Mouse (Mus musculus): Measurements from ENCODE around the gene Il20. TPM values are rescaled to one million over a fixed set of nuclear protein-coding genes. Genes with fewer than 3 reads are reported as not detected.

Gene Il20
- not detected in 2 replicates for polyA plus RNA-seq (2012; ENCODE audit: low replicate concordance)

DNA sequence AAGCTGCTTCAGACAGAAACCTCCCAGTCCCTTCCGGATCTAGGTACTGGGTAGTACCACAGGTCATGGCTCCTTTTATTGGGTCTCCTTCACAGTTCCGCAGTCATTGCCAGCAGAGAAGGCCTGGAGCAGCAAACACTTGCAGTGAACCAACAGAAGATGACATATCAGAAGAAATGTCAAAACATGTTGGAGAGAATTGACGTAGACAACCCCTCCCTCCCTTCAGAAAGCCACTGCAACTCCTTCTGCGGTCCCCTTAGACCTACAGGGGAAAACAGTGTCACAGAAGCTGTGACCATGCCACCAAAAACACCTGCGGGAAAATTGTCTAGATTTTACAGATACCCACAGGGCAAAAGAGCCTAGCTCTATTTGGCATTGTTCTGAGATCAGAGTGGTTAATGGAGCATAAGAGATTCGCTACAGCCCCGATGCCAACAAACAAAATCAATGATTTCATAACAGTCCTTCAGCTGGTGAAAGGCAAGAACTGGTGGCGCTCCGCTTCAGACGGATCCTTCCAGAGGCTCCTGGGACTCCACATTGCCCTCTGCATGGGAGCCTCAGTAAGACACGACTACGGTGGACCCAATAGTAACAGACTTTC lies at the start of gene Il20:
Gene Il20 (minus strand): TSS at position 51 of the 610 bp plus-strand sequence.

DNA sequence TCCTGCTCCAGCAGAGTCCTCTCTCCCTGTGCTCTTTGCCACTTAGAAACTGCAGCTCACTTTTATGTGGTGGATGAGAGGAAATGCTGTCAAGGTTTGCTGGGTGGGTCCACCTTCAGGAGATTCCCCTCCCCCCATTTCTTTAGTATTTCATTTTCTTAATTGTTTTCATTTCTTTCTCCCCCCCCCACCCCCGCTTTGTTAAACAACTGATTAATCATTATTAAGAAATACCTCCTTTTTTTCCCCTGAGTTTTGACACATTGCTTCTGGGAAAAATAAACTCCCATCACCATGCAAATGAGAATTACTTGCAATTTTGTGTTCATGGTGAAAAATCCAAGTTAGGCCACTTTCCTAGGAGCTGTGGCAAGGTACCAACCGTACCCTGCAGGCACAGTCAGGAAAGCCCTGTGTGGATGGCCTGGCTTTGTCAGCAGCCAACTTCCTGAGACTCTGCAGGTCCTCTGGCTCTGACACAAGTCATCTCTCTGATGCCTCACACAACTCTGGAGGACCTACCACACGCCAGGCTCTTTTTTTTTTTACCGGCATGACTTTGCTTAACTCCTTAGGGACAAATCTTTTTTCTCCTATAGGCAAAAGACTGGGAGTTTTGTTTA lies 28.9 kb upstream of the Il20 start, which contains the start of gene Il19:
Gene Il19 (minus strand): TSS at position 51 of the 623 bp plus-strand sequence.

GRCm38 (mm10) chr1:130887354-130887753 lies 23.9 kb downstream of the Il20 start, which contains the start of gene Il24:
Gene Il24, minus strand, starts transcription at chr1:130887454.

GRCm38 (mm10) chr1:130865541-130866221 lies 45.6 kb downstream of the Il20 start, which contains the start of gene Fcmr:
Gene Fcmr, plus strand, starts transcription at chr1:130865669.

Other genes with a start within 250 kb of the Il20 start
- not detected in 2 replicates for gene C4bp, start 249.8 kb downstream of the Il20 start, polyA plus RNA-seq (2012; ENCODE audit: low replicate concordance)
- not detected in 2 replicates for gene Gm29427, start 195.7 kb downstream of the Il20 start, polyA plus RNA-seq (2012; ENCODE audit: low replicate concordance)
- 1.7 and 3.7 TPM in 2 replicates for gene Yod1, start 194.1 kb downstream of the Il20 start, polyA plus RNA-seq (2012; ENCODE audit: low replicate concordance)
- 1.3 and 6.7 TPM in 2 replicates for gene Pfkfb2, start 182.2 kb downstream of the Il20 start, polyA plus RNA-seq (2012; ENCODE audit: low replicate concordance)
- gene AA986860, start 179.5 kb downstream of the Il20 start, polyA plus RNA-seq (2012; ENCODE audit: low replicate concordance) = 0.71 and 2.5 TPM in 2 replicates
- not detected in 2 replicates for gene Fcamr, start 110.5 kb downstream of the Il20 start, polyA plus RNA-seq (2012; ENCODE audit: low replicate concordance)
- 0.21 and 0.53 TPM in 2 replicates for gene Pigr, start 84.8 kb downstream of the Il20 start, polyA plus RNA-seq (2012; ENCODE audit: low replicate concordance)
- 2,209 and 5,805 TPM in 2 replicates for gene Fcmr, start 45.8 kb downstream of the Il20 start, polyA plus RNA-seq (2012; ENCODE audit: low replicate concordance)
- gene Il24, start 24.0 kb downstream of the Il20 start, polyA plus RNA-seq (2012; ENCODE audit: low replicate concordance) = not detected in 2 replicates
- gene Il19, start 28.7 kb upstream of the Il20 start, polyA plus RNA-seq (2012; ENCODE audit: low replicate concordance) = not detected in 2 replicates
- 0.18 TPM in 1 of 2 replicates, not detected in the other for gene Il10, start 108.4 kb upstream of the Il20 start, polyA plus RNA-seq (2012; ENCODE audit: low replicate concordance)
- 88.2 and 202 TPM in 2 replicates for gene Mapkapk2, start 186.4 kb upstream of the Il20 start, polyA plus RNA-seq (2012; ENCODE audit: low replicate concordance)
- 1.6 and 3.0 TPM in 2 replicates for gene Dyrk3, start 226.9 kb upstream of the Il20 start, polyA plus RNA-seq (2012; ENCODE audit: low replicate concordance)
- gene Eif2d, start 241.7 kb upstream of the Il20 start, polyA plus RNA-seq (2012; ENCODE audit: low replicate concordance) = 18.1 and 18.7 TPM in 2 replicates